Mouse (Mus musculus) neural tube, postnatal 0 days (tissue): ENCODE measurements around the gene Zbtb38. TPM values are rescaled to one million over a fixed set of nuclear protein-coding genes. Genes with fewer than 3 reads are reported as not detected.

Experiments used
- polyA plus RNA-seq: library from polyadenylated mRNA; unstranded; fragments of >200 nt; fragmentation: Nextera tagmentation; extraction: Ambion mirVana; gene quantifications from 2 replicates; pipeline ENCODE4 v1.2.1, GENCODE M21; 2015

Gene Zbtb38
- polyA plus RNA-seq, result 48.8 and 49.0 TPM in 2 replicates

GRCm38 (mm10) chr9:96752603-96753114, at the start of gene Zbtb38:
Zbtb38 (minus strand) TSS chr9:96752831.

Other genes with a start within 250 kb of the Zbtb38 start
- 0.17 and 0.19 TPM in 2 replicates for gene Gm28729, start 227.6 kb downstream of the Zbtb38 start, polyA plus RNA-seq
- gene Rasa2, start 121.2 kb downstream of the Zbtb38 start, polyA plus RNA-seq, result 19.3 and 20.6 TPM in 2 replicates
- 14.5 and 15.2 TPM in 2 replicates for gene Pxylp1, start 139.8 kb upstream of the Zbtb38 start, polyA plus RNA-seq